Mouse (Mus musculus): ENCODE results near the gene Lrrc61. TPM values are rescaled to one million over a fixed set of nuclear protein-coding genes. Genes with fewer than 3 reads are reported as not detected.

The Lrrc61 gene
- total and polyA plus RNA-seq, 2 experiments, result 3.3 to 8.5 TPM

GRCm38 (mm10) chr6:48573981-48574380, 19.4 kb downstream of the Lrrc61 start:
- H3K27me3 ChIP-seq (ENCODE audit: control insufficient read depth, insufficient read depth, low read length), result no peaks in the 10 kb centered on the region
- WGBS, result 86% methylated on average over 3 of the region's 3 CpGs
- no peak overlapping the region for H3K27ac ChIP-seq (replicated peaks; ENCODE audit: insufficient read depth, low read depth, low read length)
- H3K4me3 ChIP-seq (ENCODE audit: insufficient read depth, low read depth, low read length), result no peak overlapping the region
- H3K79me2 ChIP-seq (ENCODE audit: control insufficient read depth, insufficient read depth, low read length), result peaks cover 3% of the 10 kb centered on the region; the same call in 1 of the 2 replicates
- DNase-seq (ENCODE audit: extremely low read depth, low read depth, low spot score), result no peak
- H3K4me1 ChIP-seq (ENCODE audit: control insufficient read depth, insufficient read depth, low read length), result peaks cover 26% of the 10 kb centered on the region
- no peaks in the 10 kb centered on the region for H3K36me3 ChIP-seq (ENCODE audit: control insufficient read depth, insufficient read depth, low read length)
- H3K9ac ChIP-seq (ENCODE audit: low read depth, low read length), result no peak overlapping the region
- TF ChIP-seq POLR2A (IDR thresholded peaks at IDR 0.05; ENCODE audit: extremely low read depth, insufficient read depth, low read length) (no peak), CTCF (IDR thresholded peaks at IDR 0.05; ENCODE audit: low read depth, low read length) (no peak)

- no peak overlapping the region for H3K27ac ChIP-seq (replicated peaks; ENCODE audit: insufficient read depth, low read depth, low read length)
- no peaks in the 10 kb centered on the region for H3K79me2 ChIP-seq (ENCODE audit: control insufficient read depth, insufficient read depth, low read length)
- no peak overlapping the region for H3K9ac ChIP-seq (ENCODE audit: low read depth, low read length)
- no peak overlapping the region for H3K4me3 ChIP-seq (ENCODE audit: insufficient read depth, low read depth, low read length)
- H3K4me1 ChIP-seq (ENCODE audit: control insufficient read depth, insufficient read depth, low read length), result peaks cover 3% of the 10 kb centered on the region; the same call in 1 of the 2 replicates
- no peak for TF ChIP-seq CTCF (IDR thresholded peaks at IDR 0.05; ENCODE audit: low read depth, low read length)
- TF ChIP-seq POLR2A (IDR thresholded peaks at IDR 0.05; ENCODE audit: extremely low read depth, insufficient read depth, low read length), result no peak
- no peaks in the 10 kb centered on the region for H3K36me3 ChIP-seq (ENCODE audit: control insufficient read depth, insufficient read depth, low read length)
- peak; percentile 4 for DNase-seq (ENCODE audit: extremely low read depth, low read depth, low spot score)
- no peaks in the 10 kb centered on the region for H3K27me3 ChIP-seq (ENCODE audit: control insufficient read depth, insufficient read depth, low read length)
- 46% methylated on average over 5 of the region's 5 CpGs for WGBS
Observed at GRCm38 (mm10) chr6:48578736-48579135, 24.1 kb downstream of the Lrrc61 start.

GRCm38 (mm10) chr6:48579215-48579648, 24.6 kb downstream of the Lrrc61 start:
- TF ChIP-seq CTCF (IDR thresholded peaks at IDR 0.05; ENCODE audit: low read depth, low read length), result no peak
- no peak for TF ChIP-seq POLR2A (IDR thresholded peaks at IDR 0.05; ENCODE audit: extremely low read depth, insufficient read depth, low read length)
- peak; percentile 50 for DNase-seq (ENCODE audit: extremely low read depth, low read depth, low spot score)
- Histone ChIP-seq H3K9ac (ENCODE audit: low read depth, low read length) (no peak overlapping the region), H3K79me2 (ENCODE audit: control insufficient read depth, insufficient read depth, low read length) (no peaks in the 10 kb centered on the region), H3K27ac (replicated peaks; ENCODE audit: insufficient read depth, low read depth, low read length) (peak overlapping the region; percentile 50), H3K36me3 (ENCODE audit: control insufficient read depth, insufficient read depth, low read length) (no peaks in the 10 kb centered on the region), H3K4me1 (ENCODE audit: control insufficient read depth, insufficient read depth, low read length) (peaks cover 3% of the 10 kb centered on the region; the same call in 1 of the 2 replicates), H3K4me3 (ENCODE audit: insufficient read depth, low read depth, low read length) (no peak overlapping the region), H3K27me3 (ENCODE audit: control insufficient read depth, insufficient read depth, low read length) (no peaks in the 10 kb centered on the region)
- 29% methylated on average over 5 of the region's 5 CpGs for WGBS

- no peaks in the 10 kb centered on the region for H3K36me3 ChIP-seq (ENCODE audit: control insufficient read depth, insufficient read depth, low read length)
- H3K27me3 ChIP-seq (ENCODE audit: control insufficient read depth, insufficient read depth, low read length), result no peaks in the 10 kb centered on the region
- H3K4me1 ChIP-seq (ENCODE audit: control insufficient read depth, insufficient read depth, low read length), result peaks cover 3% of the 10 kb centered on the region; the same call in 1 of the 2 replicates
- H3K9ac ChIP-seq (ENCODE audit: low read depth, low read length), result no peak overlapping the region
- no peak overlapping the region for H3K4me3 ChIP-seq (ENCODE audit: insufficient read depth, low read depth, low read length)
- 72% methylated on average over 3 of the region's 3 CpGs for WGBS
- DNase-seq (ENCODE audit: extremely low read depth, low read depth, low spot score), result no peak
- no peak overlapping the region for H3K27ac ChIP-seq (replicated peaks; ENCODE audit: insufficient read depth, low read depth, low read length)
- no peaks in the 10 kb centered on the region for H3K79me2 ChIP-seq (ENCODE audit: control insufficient read depth, insufficient read depth, low read length)
- TF ChIP-seq CTCF (IDR thresholded peaks at IDR 0.05; ENCODE audit: low read depth, low read length) (no peak), POLR2A (IDR thresholded peaks at IDR 0.05; ENCODE audit: extremely low read depth, insufficient read depth, low read length) (no peak)
Observed at GRCm38 (mm10) chr6:48581257-48581656, 26.7 kb downstream of the Lrrc61 start.

GRCm38 (mm10) chr6:48582037-48582436, 27.4 kb downstream of the Lrrc61 start:
- Histone ChIP-seq H3K4me1 (ENCODE audit: control insufficient read depth, insufficient read depth, low read length) (peaks cover 3% of the 10 kb centered on the region; the same call in 1 of the 2 replicates), H3K36me3 (ENCODE audit: control insufficient read depth, insufficient read depth, low read length) (no peaks in the 10 kb centered on the region), H3K27ac (replicated peaks; ENCODE audit: insufficient read depth, low read depth, low read length) (no peak overlapping the region), H3K4me3 (ENCODE audit: insufficient read depth, low read depth, low read length) (no peak overlapping the region), H3K27me3 (ENCODE audit: control insufficient read depth, insufficient read depth, low read length) (no peaks in the 10 kb centered on the region), H3K79me2 (ENCODE audit: control insufficient read depth, insufficient read depth, low read length) (no peaks in the 10 kb centered on the region), H3K9ac (ENCODE audit: low read depth, low read length) (no peak overlapping the region)
- DNase-seq (ENCODE audit: extremely low read depth, low read depth, low spot score), result peak; percentile 60
- WGBS, result 88% methylated on average over 3 of the region's 3 CpGs
- TF ChIP-seq CTCF (IDR thresholded peaks at IDR 0.05; ENCODE audit: low read depth, low read length) (peak; percentile 29), POLR2A (IDR thresholded peaks at IDR 0.05; ENCODE audit: extremely low read depth, insufficient read depth, low read length) (no peak)

- Histone ChIP-seq H3K79me2 (ENCODE audit: control insufficient read depth, insufficient read depth, low read length) (peaks cover 4% of the 10 kb centered on the region; the same call in 1 of the 2 replicates), H3K27ac (replicated peaks; ENCODE audit: insufficient read depth, low read depth, low read length) (no peak within 1 kb of the TSS)
Observed at GRCm38 (mm10) chr6:48589194-48589750, 34.7 kb downstream of the Lrrc61 start, which contains the start of gene Gm45021. TSS of gene Gm45021 (plus strand) at chr6:48589610.

More at GRCm38 (mm10) chr6:48589194-48589750, 34.7 kb downstream of the Lrrc61 start, which contains the start of gene Gm45021:
- Histone ChIP-seq H3K27me3 (ENCODE audit: control insufficient read depth, insufficient read depth, low read length) (no peaks in the 10 kb centered on the region), H3K9ac (ENCODE audit: low read depth, low read length) (no peak within 1 kb of the TSS), H3K4me3 (ENCODE audit: insufficient read depth, low read depth, low read length) (no peak within 1 kb of the TSS), H3K4me1 (ENCODE audit: control insufficient read depth, insufficient read depth, low read length) (peaks cover 15% of the 10 kb centered on the region), H3K36me3 (ENCODE audit: control insufficient read depth, insufficient read depth, low read length) (no peaks in the 10 kb centered on the region)
- WGBS, result 72% methylated on average over 6 of the region's 6 CpGs
- DNase-seq (ENCODE audit: extremely low read depth, low read depth, low spot score), result no peak
- TF ChIP-seq POLR2A (IDR thresholded peaks at IDR 0.05; ENCODE audit: extremely low read depth, insufficient read depth, low read length), result no peak
- TF ChIP-seq CTCF (IDR thresholded peaks at IDR 0.05; ENCODE audit: low read depth, low read length), result no peak
